Mouse (Mus musculus) heart, embryonic 11.5 days (tissue): ENCODE measurements at regions not wholly inside any gene's neighbourhood (a gene's known extent, or its start where the extent isn't known, plus 50 kb on each side); places are given as distances from the start of the nearest gene placed in this dataset.

Source experiments
- ATAC-seq: fragments of 200-750 bp; cut with Nextera tagmentation; replicated peaks from 2 replicates; pipeline ENCODE4 v1.8.0; 2017; ENCODE audit warnings: moderate library complexity; ENCODE audit not compliant: insufficient number of reproducible peaks, low FRiP score, low TSS enrichment
- H3K27ac ChIP-seq: fragments of 300-500 bp; sonication (generic); 2 replicates; pipeline ENCODE4 v1.5.1; 2014; ENCODE audit warnings: mild to moderate bottlenecking, low read depth, low read length
- H3K27me3 ChIP-seq: fragments of 300-500 bp; sonication (generic); 2 replicates; pipeline ENCODE4 v1.6.1; 2014; ENCODE audit warnings: mild to moderate bottlenecking, low read length, mixed read lengths; ENCODE audit not compliant: control insufficient read depth, insufficient read depth
- H3K36me3 ChIP-seq: fragments of 300-500 bp; sonication (generic); 2 replicates; pipeline ENCODE4 v1.6.1; 2014; ENCODE audit warnings: mild to moderate bottlenecking, low read length, moderate library complexity, mixed read lengths; ENCODE audit not compliant: control insufficient read depth, insufficient read depth
- H3K4me1 ChIP-seq: fragments of 300-500 bp; sonication (generic); 2 replicates; pipeline ENCODE4 v1.6.1; 2014; ENCODE audit warnings: low read length; ENCODE audit not compliant: control insufficient read depth, insufficient read depth
- H3K4me2 ChIP-seq: fragments of 300-500 bp; sonication (generic); 2 replicates; pipeline ENCODE4 v1.6.1; 2014; ENCODE audit warnings: mild to moderate bottlenecking, moderate library complexity
- H3K4me3 ChIP-seq: fragments of 300-500 bp; sonication (generic); 2 replicates; pipeline ENCODE4 v1.5.1; 2014; ENCODE audit warnings: low read depth, low read length
- H3K9ac ChIP-seq: fragments of 300-500 bp; sonication (generic); 2 replicates; pipeline ENCODE4 v1.6.1; 2014; ENCODE audit warnings: mild to moderate bottlenecking, low read depth, low read length, moderate library complexity
- H3K9me3 ChIP-seq: fragments of 300-500 bp; sonication (generic); replicated peaks from 2 replicates; pipeline ENCODE4 v1.6.1; 2016; ENCODE audit warnings: low read length; ENCODE audit not compliant: control insufficient read depth
- WGBS: fragments of 180-500 bp; shearing (Covaris S2); extraction: QIAGEN DNeasy Blood & Tissue Kit; methylation state at CpG from one replicate; pipeline ENCODE4 v1.1.7; 2014; ENCODE audit not compliant: insufficient replicate concordance; 5-methylcytosine and 5-hydroxymethylcytosine counted together

- no peaks in the 10 kb centered on the region for H3K27me3 ChIP-seq
- whole genome bisulfite sequencing = 70% methylated on average over 4 of the region's 4 CpGs
- no peak overlapping the region for H3K4me2 ChIP-seq
- ATAC-seq = no peak
- H3K9me3 ChIP-seq = no peaks in the 10 kb centered on the region
- H3K4me3 ChIP-seq = no peak overlapping the region
- H3K9ac ChIP-seq = no peak overlapping the region
- H3K4me1 ChIP-seq = no peaks in the 10 kb centered on the region
- no peaks in the 10 kb centered on the region for H3K36me3 ChIP-seq
- H3K27ac ChIP-seq = no peak overlapping the region
These were observed 162.5 kb downstream of the Psat1 start for GRCm38 (mm10) chr19:15784644-15785043.

GRCm38 (mm10) chr19:15769651-15770050 lies 177.5 kb downstream of the Psat1 start:
- H3K9ac ChIP-seq = no peak overlapping the region
- H3K36me3 ChIP-seq = no peaks in the 10 kb centered on the region
- WGBS = 68% methylated on average over 4 of the region's 4 CpGs
- H3K4me1 ChIP-seq = no peaks in the 10 kb centered on the region
- H3K4me2 ChIP-seq = no peak overlapping the region
- ATAC-seq = no peak
- H3K27ac ChIP-seq = no peak overlapping the region
- H3K9me3 ChIP-seq = no peaks in the 10 kb centered on the region
- no peaks in the 10 kb centered on the region for H3K27me3 ChIP-seq
- no peak overlapping the region for H3K4me3 ChIP-seq

GRCm38 (mm10) chr19:15761086-15761485 lies 186.1 kb downstream of the Psat1 start:
- H3K4me3 ChIP-seq = no peak overlapping the region
- no peak overlapping the region for H3K27ac ChIP-seq
- WGBS = 91% methylated on average over 4 of the region's 4 CpGs
- no peak for ATAC-seq
- no peaks in the 10 kb centered on the region for H3K9me3 ChIP-seq
- H3K4me2 ChIP-seq = no peak overlapping the region
- H3K9ac ChIP-seq = no peak overlapping the region
- H3K36me3 ChIP-seq = no peaks in the 10 kb centered on the region
- H3K4me1 ChIP-seq = no peaks in the 10 kb centered on the region
- H3K27me3 ChIP-seq = no peaks in the 10 kb centered on the region

GRCm38 (mm10) chr19:15745026-15745777 lies 201.9 kb downstream of the Psat1 start:
- H3K4me2 ChIP-seq = no peak overlapping the region
- H3K27ac ChIP-seq = no peak overlapping the region
- ATAC-seq = no peak
- no peaks in the 10 kb centered on the region for H3K27me3 ChIP-seq
- WGBS = 71% methylated on average over 8 of the region's 8 CpGs
- H3K9ac ChIP-seq = no peak overlapping the region
- H3K36me3 ChIP-seq = no peaks in the 10 kb centered on the region
- H3K4me3 ChIP-seq = no peak overlapping the region
- H3K4me1 ChIP-seq = no peaks in the 10 kb centered on the region
- H3K9me3 ChIP-seq = no peaks in the 10 kb centered on the region

- no peak overlapping the region for H3K4me3 ChIP-seq
These were observed 210.9 kb downstream of the Psat1 start for GRCm38 (mm10) chr19:15736200-15736599.

GRCm38 (mm10) chr19:15726785-15727406 lies 220.2 kb downstream of the Psat1 start:
- H3K4me2 ChIP-seq = no peak overlapping the region
- no peak for ATAC-seq
- no peak overlapping the region for H3K27ac ChIP-seq
- H3K9me3 ChIP-seq = no peaks in the 10 kb centered on the region
- no peaks in the 10 kb centered on the region for H3K27me3 ChIP-seq
- no peaks in the 10 kb centered on the region for H3K4me1 ChIP-seq
- no peak overlapping the region for H3K9ac ChIP-seq
- no peak overlapping the region for H3K4me3 ChIP-seq
- 64% methylated on average over 13 of the region's 13 CpGs for WGBS
- no peaks in the 10 kb centered on the region for H3K36me3 ChIP-seq

More at GRCm38 (mm10) chr19:15736200-15736599, 210.9 kb downstream of the Psat1 start:
- H3K4me2 ChIP-seq = no peak overlapping the region
- H3K4me1 ChIP-seq = no peaks in the 10 kb centered on the region
- no peaks in the 10 kb centered on the region for H3K9me3 ChIP-seq
- H3K27ac ChIP-seq = no peak overlapping the region
- no peaks in the 10 kb centered on the region for H3K27me3 ChIP-seq
- ATAC-seq = no peak
- H3K36me3 ChIP-seq = no peaks in the 10 kb centered on the region
- WGBS = 69% methylated on average over 2 of the region's 2 CpGs
- H3K9ac ChIP-seq = no peak overlapping the region

GRCm38 (mm10) chr19:15692379-15693023 lies 254.6 kb downstream of the Psat1 start:
- 73% methylated on average over 3 of the region's 3 CpGs for WGBS
- no peaks in the 10 kb centered on the region for H3K36me3 ChIP-seq
- no peak for ATAC-seq

GRCm38 (mm10) chr19:15669996-15670395 lies 277.1 kb downstream of the Psat1 start:
- Histone ChIP-seq H3K9ac (no peak overlapping the region), H3K4me2 (no peak overlapping the region), H3K9me3 (no peaks in the 10 kb centered on the region), H3K27ac (no peak overlapping the region), H3K4me1 (no peaks in the 10 kb centered on the region), H3K36me3 (no peaks in the 10 kb centered on the region), H3K4me3 (no peak overlapping the region), H3K27me3 (no peaks in the 10 kb centered on the region)
- no peak for ATAC-seq
- WGBS = 93% methylated on average over 6 of the region's 6 CpGs

More at GRCm38 (mm10) chr19:15692379-15693023, 254.6 kb downstream of the Psat1 start:
- no peaks in the 10 kb centered on the region for H3K9me3 ChIP-seq
- H3K4me1 ChIP-seq = no peaks in the 10 kb centered on the region
- H3K4me2 ChIP-seq = no peak overlapping the region
- H3K27me3 ChIP-seq = no peaks in the 10 kb centered on the region
- H3K4me3 ChIP-seq = no peak overlapping the region
- no peak overlapping the region for H3K9ac ChIP-seq
- H3K27ac ChIP-seq = no peak overlapping the region
